Mouse (Mus musculus) lung, embryonic 14.5 days (tissue): Measurements from ENCODE around the gene Ccdc89. TPM values are rescaled to one million over a fixed set of nuclear protein-coding genes. Genes with fewer than 3 reads are reported as not detected.

Experiments
- ATAC-seq: fragments of 200-750 bp; cut with Nextera tagmentation; 2 replicates; pipeline ENCODE4 v1.8.0; 2017; ENCODE audit warnings: mild to moderate bottlenecking, moderate TSS enrichment, moderate library complexity; ENCODE audit not compliant: insufficient read depth
- DNase-seq: peaks from one replicate; pipeline ENCODE4 v3.0.0-alpha.2; 2015
- H3K27ac ChIP-seq: fragments of 300-500 bp; sonication (generic); 2 replicates; pipeline ENCODE4 v1.5.1; 2014; ENCODE audit warnings: low read depth, mild to moderate bottlenecking, moderate library complexity
- H3K27me3 ChIP-seq: fragments of 300-500 bp; sonication (generic); 2 replicates; pipeline ENCODE4 v1.6.1; 2014; ENCODE audit warnings: low read length, control low read depth; ENCODE audit not compliant: insufficient read depth
- H3K36me3 ChIP-seq: fragments of 300-500 bp; sonication (generic); 2 replicates; pipeline ENCODE4 v1.6.1; 2014; ENCODE audit warnings: control low read depth; ENCODE audit not compliant: insufficient read depth
- H3K4me1 ChIP-seq: fragments of 300-500 bp; sonication (generic); 2 replicates; pipeline ENCODE4 v1.6.1; 2014; ENCODE audit warnings: antibody characterized with exemption, control low read depth; ENCODE audit not compliant: insufficient read depth
- H3K4me2 ChIP-seq: fragments of 300-500 bp; sonication (generic); 2 replicates; pipeline ENCODE4 v1.6.1; 2014; ENCODE audit warnings: mild to moderate bottlenecking
- H3K4me3 ChIP-seq: fragments of 300-500 bp; sonication (generic); 2 replicates; pipeline ENCODE4 v1.5.1; 2014; ENCODE audit warnings: low read depth, low read length
- H3K9ac ChIP-seq: fragments of 300-500 bp; sonication (generic); 2 replicates; pipeline ENCODE4 v1.6.1; 2014
- H3K9me3 ChIP-seq: fragments of 300-500 bp; sonication (generic); 2 replicates; pipeline ENCODE4 v1.6.1; 2016; ENCODE audit warnings: low read depth, low read length, control low read depth
- CTCF ChIP-seq: IDR thresholded peaks from 2 replicates; pipeline ENCODE4 v1.5.1; 2016; ENCODE audit warnings: antibody characterized with exemption, low read depth
- WGBS: fragments of 180-500 bp; shearing (Covaris S2); extraction: QIAGEN DNeasy Blood & Tissue Kit; methylation state at CpG from one replicate; pipeline ENCODE4 v1.1.7; 2014; 5-methylcytosine and 5-hydroxymethylcytosine counted together
- polyA plus RNA-seq: library from polyadenylated mRNA; unstranded; fragments of >200 nt; fragmentation: Nextera tagmentation; extraction: Ambion mirVana; gene quantifications from 2 replicates; pipeline ENCODE4 v1.2.1, GENCODE M21; 2014

Gene Ccdc89
- polyA plus RNA-seq, 1 experiment from 2014 or later: 1.5 TPM

- DNase-seq (no peak), ATAC-seq (no peak)
- Histone ChIP-seq H3K27me3 (no peaks in the 10 kb centered on the region), H3K9ac (peak overlapping the region; percentile 61), H3K27ac (peak overlapping the region; percentile 83), H3K4me2 (peak overlapping the region; percentile 76), H3K36me3 (peaks cover 26% of the 10 kb centered on the region), H3K9me3 (no peaks in the 10 kb centered on the region), H3K4me1 (no peaks in the 10 kb centered on the region), H3K4me3 (peak overlapping the region; percentile 65)
- no peak for TF ChIP-seq CTCF
- WGBS: 22% methylated on average over 7 of the region's 7 CpGs
Measured at GRCm38 (mm10) chr7:90456149-90456844, 29.9 kb downstream of the Ccdc89 start.

- DNase-seq: peak; percentile 93
- Histone ChIP-seq H3K9me3 (no peaks in the 10 kb centered on the region), H3K4me3 (peak within 1 kb of the TSS; percentile 65), H3K27ac (peak within 1 kb of the TSS; percentile 83), H3K9ac (peak within 1 kb of the TSS; percentile 61), H3K4me1 (no peaks in the 10 kb centered on the region), H3K4me2 (peak within 1 kb of the TSS; percentile 76), H3K27me3 (no peaks in the 10 kb centered on the region), H3K36me3 (peaks cover 19% of the 10 kb centered on the region)
- under 1% methylated on average over 41 of the region's 41 CpGs for WGBS
- peak; percentile 60 for TF ChIP-seq CTCF
- peak; percentile 98 for ATAC-seq
Measured at GRCm38 (mm10) chr7:90456845-90457468, 30.6 kb downstream of the Ccdc89 start, which contains the start of gene Tmem126a. Gene Tmem126a, minus strand, starts transcription at chr7:90457229.

- ATAC-seq: peak; percentile 72
- no peaks in the 10 kb centered on the region for H3K4me1 ChIP-seq
- peak overlapping the region; percentile 65 for H3K4me3 ChIP-seq
- peak; percentile 66 for DNase-seq
- H3K27me3 ChIP-seq: no peaks in the 10 kb centered on the region
- peak overlapping the region; percentile 83 for H3K27ac ChIP-seq
- H3K9me3 ChIP-seq: no peaks in the 10 kb centered on the region
- peaks cover 16% of the 10 kb centered on the region for H3K36me3 ChIP-seq
- WGBS: 16% methylated on average over 10 of the region's 10 CpGs
- H3K9ac ChIP-seq: peak overlapping the region; percentile 61
- 0 out of 2 replicates have a peak, but pooled peaks have one; percentile 29 for TF ChIP-seq CTCF
- H3K4me2 ChIP-seq: peak overlapping the region; percentile 76
Measured at GRCm38 (mm10) chr7:90457517-90457916, 31.1 kb downstream of the Ccdc89 start.

- ATAC-seq (no peak), DNase-seq (peak; percentile 46)
- no peaks in the 10 kb centered on the region for H3K36me3 ChIP-seq
- no peak overlapping the region for H3K27ac ChIP-seq
- 36% methylated on average over 10 of the region's 10 CpGs for WGBS
- no peaks in the 10 kb centered on the region for H3K27me3 ChIP-seq
- peak overlapping the region; percentile 7; the same call in 1 of the 2 replicates for H3K4me2 ChIP-seq
- H3K4me1 ChIP-seq: no peaks in the 10 kb centered on the region
- no peak overlapping the region for H3K4me3 ChIP-seq
- no peak overlapping the region for H3K9ac ChIP-seq
- no peak for TF ChIP-seq CTCF
- no peaks in the 10 kb centered on the region for H3K9me3 ChIP-seq
Measured at GRCm38 (mm10) chr7:90460330-90460729, 34.0 kb downstream of the Ccdc89 start.

GRCm38 (mm10) chr7:90460930-90461329 lies 34.6 kb downstream of the Ccdc89 start:
- Histone ChIP-seq H3K27ac (no peak overlapping the region), H3K4me3 (no peak overlapping the region), H3K9ac (no peak overlapping the region), H3K36me3 (no peaks in the 10 kb centered on the region), H3K4me2 (peak overlapping the region; percentile 7; the same call in 1 of the 2 replicates), H3K9me3 (no peaks in the 10 kb centered on the region), H3K4me1 (no peaks in the 10 kb centered on the region), H3K27me3 (no peaks in the 10 kb centered on the region)
- DNase-seq: peak; percentile 29
- TF ChIP-seq CTCF: peak; percentile 42
- 15% methylated on average over 14 of the region's 14 CpGs for WGBS
- no peak for ATAC-seq

- no peak for TF ChIP-seq CTCF
- no peak for ATAC-seq
- no peak overlapping the region for H3K4me2 ChIP-seq
- no peak overlapping the region for H3K4me3 ChIP-seq
- H3K36me3 ChIP-seq: no peaks in the 10 kb centered on the region
- no peak for DNase-seq
- no peaks in the 10 kb centered on the region for H3K4me1 ChIP-seq
- H3K9ac ChIP-seq: no peak overlapping the region
- no peaks in the 10 kb centered on the region for H3K27me3 ChIP-seq
- H3K9me3 ChIP-seq: no peaks in the 10 kb centered on the region
- 93% methylated on average over 5 of the region's 5 CpGs for WGBS
- no peak overlapping the region for H3K27ac ChIP-seq
Measured at GRCm38 (mm10) chr7:90461441-90461840, 35.1 kb downstream of the Ccdc89 start.

GRCm38 (mm10) chr7:90473511-90473910 lies 47.1 kb downstream of the Ccdc89 start:
- Histone ChIP-seq H3K4me1 (no peaks in the 10 kb centered on the region), H3K9ac (no peak overlapping the region), H3K27me3 (peaks cover 5% of the 10 kb centered on the region; the same call in 1 of the 2 replicates), H3K36me3 (peaks cover 16% of the 10 kb centered on the region), H3K4me3 (no peak overlapping the region), H3K27ac (no peak overlapping the region), H3K9me3 (no peaks in the 10 kb centered on the region), H3K4me2 (no peak overlapping the region)
- DNase-seq (no peak), ATAC-seq (no peak)
- WGBS: 58% methylated on average over 2 of the region's 2 CpGs
- no peak for TF ChIP-seq CTCF
